Mouse (Mus musculus): Measurements from ENCODE around the gene Eng. TPM values are rescaled to one million over a fixed set of nuclear protein-coding genes. Genes with fewer than 3 reads are reported as not detected.
A peak's percentile ranks its signal among the peaks of the same experiment; 100 is the strongest.

Gene Eng
- total RNA-seq (2015; ENCODE audit: low replicate concordance) = 5.4 and 15.5 TPM in 2 replicates
- total RNA-seq (2017; ENCODE audit: low replicate concordance) = 0.64 and 1.4 TPM in 2 replicates

- ATAC-seq (replicated peaks; ENCODE audit: low FRiP score, poor library complexity, severe bottlenecking) = peak; percentile 66; the same call in 1 of the 2 replicates
Measured at GRCm38 (mm10) chr2:32646379-32647056, at the start of gene Eng. Eng (plus strand) TSS chr2:32646595.

DNA sequence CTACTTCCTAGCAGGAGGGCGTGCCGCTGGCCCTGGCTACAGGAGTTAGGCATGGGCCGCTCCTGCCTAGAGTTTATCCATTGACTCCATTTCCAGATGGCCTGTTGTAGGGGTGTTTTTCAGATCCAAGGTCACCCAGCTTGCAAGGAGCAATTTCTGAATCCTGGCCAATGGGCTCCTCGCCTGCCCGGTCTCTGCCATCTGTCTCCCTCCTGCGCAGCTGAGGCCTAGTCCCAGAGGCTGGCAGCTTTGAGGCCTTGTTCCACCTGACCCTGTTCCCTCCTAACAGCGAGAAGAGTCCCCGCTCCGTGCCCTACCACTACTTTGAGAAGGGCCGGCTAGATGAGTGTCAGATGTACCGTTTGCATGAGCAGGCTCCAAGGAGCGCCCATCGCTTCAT is 49.7 kb upstream of the Eng start:
- no peak for ATAC-seq (replicated peaks; ENCODE audit: low FRiP score, poor library complexity, severe bottlenecking)

- ATAC-seq (replicated peaks; ENCODE audit: low FRiP score, poor library complexity, severe bottlenecking) = no peak
Measured at GRCm38 (mm10) chr2:32597248-32597647, 49.1 kb upstream of the Eng start.

- ATAC-seq (replicated peaks; ENCODE audit: low FRiP score, poor library complexity, severe bottlenecking) = no peak
Measured at GRCm38 (mm10) chr2:32597699-32598098, 48.7 kb upstream of the Eng start.

DNA sequence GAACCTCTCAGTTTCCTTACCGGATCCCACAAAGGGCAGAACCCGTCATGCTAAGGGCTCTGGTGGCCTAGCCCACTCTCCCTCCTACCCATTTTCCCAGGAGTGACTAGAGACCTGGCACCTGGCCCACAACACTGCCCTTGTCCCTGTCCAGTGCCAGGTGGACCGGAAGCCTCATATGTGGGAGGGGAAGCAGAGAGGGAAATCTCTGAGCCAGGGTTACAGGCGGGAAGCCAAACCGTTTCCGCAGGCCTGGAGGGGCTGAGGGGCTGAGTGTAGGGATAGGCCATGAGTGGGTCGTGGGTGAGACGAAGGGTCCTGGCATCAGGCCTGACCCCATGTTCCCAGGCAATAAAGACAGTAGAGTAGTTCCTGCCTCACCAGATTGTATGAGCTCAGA is 47.9 kb upstream of the Eng start:
- no peak for ATAC-seq (replicated peaks; ENCODE audit: low FRiP score, poor library complexity, severe bottlenecking)

DNA sequence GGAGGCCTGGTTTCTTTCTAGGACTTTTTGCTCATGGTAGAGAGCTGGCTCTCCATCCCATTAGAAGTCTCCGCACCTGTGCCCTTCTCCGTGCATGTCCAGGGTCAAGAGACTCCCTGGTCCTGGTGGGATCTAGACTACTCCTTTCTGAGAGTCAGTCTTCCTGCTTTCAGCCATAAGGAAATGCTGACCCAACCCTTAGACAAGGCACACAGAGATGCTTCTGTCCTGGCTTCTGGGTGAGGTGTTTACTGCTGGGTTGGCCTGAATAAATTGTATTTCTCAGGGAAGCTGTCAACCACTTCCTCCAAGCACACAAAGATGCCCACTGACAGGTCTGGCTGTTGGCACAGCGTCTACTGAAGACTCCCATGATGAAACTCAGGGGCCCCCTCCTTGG is 47.0 kb upstream of the Eng start, which contains the start of gene St6galnac6:
Gene St6galnac6, plus strand, starts transcription at position 301 of the 400 bp plus-strand sequence.
- no peak for ATAC-seq (replicated peaks; ENCODE audit: low FRiP score, poor library complexity, severe bottlenecking)

- peak; percentile 66 for ATAC-seq (replicated peaks; ENCODE audit: low FRiP score, poor library complexity, severe bottlenecking)
Measured at GRCm38 (mm10) chr2:32601417-32602065, 44.9 kb upstream of the Eng start.

DNA sequence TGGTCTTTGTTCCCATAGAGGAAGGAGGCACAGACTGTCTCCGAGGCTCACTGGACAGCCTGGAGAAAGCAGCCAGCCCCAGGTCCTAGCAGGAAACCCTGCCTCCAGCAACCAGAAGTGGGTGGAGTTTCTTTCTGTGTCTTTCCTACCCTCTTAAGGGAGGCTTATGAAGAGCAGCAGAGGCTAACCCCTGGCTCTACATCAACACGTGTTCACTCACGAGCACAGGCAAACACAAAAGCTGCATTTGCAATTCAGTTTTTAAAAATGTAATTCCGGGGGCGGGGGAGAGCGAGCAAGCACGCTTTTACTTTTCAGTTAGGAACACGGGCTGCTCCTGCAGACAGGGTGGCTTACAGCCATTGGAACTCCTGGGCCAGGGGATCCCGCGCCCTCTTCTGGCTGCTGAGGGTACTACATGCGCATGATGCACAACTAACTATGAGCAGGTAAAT is 43.8 kb upstream of the Eng start:
- ATAC-seq (replicated peaks; ENCODE audit: low FRiP score, poor library complexity, severe bottlenecking) = peak; percentile 63

- ATAC-seq (replicated peaks; ENCODE audit: low FRiP score, poor library complexity, severe bottlenecking) = no peak
Measured at GRCm38 (mm10) chr2:32604631-32605030, 41.8 kb upstream of the Eng start.

DNA sequence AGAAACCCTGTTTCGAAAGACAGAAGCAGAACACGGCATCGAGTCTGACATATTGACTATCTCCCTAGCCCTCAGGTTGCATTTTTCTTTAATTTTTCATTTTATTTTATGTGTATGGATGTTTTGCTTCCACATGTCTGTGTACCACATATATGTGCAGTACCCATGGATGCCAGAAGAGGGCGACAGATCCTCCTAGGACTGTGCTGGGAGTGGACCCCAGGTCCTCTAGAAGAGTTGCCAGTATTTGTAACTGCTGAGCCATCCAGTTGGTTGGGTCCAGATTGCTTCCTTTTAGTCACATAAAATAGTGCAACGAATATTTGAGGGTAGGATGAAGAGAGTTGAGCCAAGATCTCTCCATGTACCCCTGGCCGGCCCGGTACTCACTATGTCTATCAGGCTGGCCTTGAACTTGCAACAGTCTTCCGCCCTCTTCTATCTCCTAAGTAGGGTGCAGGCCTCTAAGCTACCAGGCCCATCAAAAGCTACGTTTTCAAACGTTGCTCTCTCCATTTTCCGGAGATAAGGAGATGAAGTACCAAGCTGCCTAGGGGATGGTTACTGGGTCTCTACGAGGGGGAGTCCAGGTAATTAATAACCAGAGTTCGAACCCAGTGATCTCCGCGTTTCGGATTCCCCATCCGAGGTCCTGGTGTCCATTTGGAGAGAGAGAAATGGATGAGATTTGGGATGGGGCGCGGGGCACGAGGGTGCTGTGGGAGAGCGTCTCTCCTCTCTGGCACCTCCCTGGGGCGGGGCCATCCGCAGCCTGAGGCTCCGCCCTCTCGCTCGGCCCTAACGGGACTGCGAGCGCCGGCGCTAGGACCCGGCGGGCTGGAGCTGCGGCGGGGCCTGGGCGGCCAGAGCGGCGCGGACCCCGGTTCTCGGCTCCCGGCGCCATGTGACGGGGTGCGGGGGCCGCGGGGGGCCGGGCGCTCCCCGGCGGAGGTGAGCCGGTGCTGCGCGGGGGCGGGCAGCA is 39.9 kb upstream of the Eng start:
- peak; percentile 75 for ATAC-seq (replicated peaks; ENCODE audit: low FRiP score, poor library complexity, severe bottlenecking)

DNA sequence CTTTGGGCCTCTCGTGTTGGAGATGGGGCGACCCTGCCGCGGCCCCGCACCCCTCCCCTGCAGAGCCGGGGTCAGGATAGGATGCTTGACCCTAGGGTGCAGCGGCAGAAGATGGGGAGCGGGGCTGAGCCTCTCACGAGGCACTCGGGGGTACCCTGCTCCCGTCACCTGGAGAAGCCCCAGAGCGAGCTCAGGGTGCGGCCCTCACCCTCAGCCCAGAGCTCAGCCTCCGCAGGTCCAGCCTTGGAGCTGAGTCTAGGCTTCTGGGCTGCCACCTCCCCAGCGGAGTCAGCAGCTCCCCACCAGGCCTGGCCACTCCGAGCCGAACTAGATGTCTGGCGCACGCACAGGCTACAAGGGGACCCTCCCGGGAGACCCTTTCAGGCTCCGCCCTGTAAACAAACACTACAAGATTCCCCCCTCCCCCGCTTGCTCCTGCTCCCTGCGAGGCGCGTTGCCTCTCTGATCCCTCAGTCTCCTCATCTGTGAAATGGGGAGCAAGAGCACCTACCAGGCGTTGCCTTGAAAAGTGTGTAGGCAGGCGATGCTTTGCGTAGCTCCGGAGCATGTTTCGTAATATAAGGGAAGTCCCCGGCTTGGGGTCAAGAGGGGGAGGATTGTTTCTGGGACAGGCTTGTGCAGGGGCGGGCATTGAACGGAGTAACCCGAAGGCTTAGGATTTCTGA is 39.0 kb upstream of the Eng start:
- peak; percentile 26; the same call in 1 of the 2 replicates for ATAC-seq (replicated peaks; ENCODE audit: low FRiP score, poor library complexity, severe bottlenecking)

GRCm38 (mm10) chr2:32608141-32608777 is 38.1 kb upstream of the Eng start:
- peak; percentile 66 for ATAC-seq (replicated peaks; ENCODE audit: low FRiP score, poor library complexity, severe bottlenecking)

DNA sequence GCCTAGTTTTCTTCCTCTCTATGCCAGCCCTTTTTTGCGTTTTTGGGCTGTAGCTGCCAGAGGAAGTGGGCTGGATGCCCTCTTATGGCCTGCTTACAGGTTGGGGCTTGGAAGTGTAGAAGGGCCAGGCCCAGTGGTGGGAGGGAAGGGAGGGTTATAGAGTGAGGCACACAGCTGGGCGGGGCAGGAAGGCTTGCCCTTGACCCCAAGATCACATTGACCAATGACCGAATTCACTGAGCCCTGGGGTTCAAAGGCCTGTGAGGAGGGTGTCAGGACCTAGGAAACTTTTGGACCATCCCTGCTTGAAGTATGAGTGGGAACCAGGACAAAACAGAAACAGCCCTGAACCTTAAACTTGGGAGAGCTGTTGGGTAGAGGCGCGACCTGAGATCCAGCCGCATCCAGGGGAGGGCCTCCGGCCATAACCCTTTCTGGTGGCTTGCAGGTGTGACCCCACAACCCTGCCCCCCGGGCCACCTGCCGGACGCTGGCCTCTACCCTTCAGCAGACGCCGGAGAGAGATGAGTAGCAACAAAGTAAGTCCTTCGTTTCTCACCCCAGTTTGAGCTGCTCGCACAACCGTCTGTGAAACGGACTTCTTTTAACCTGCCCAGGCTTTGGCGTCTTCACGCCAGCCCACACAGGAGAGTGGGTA is 37.5 kb upstream of the Eng start:
- ATAC-seq (replicated peaks; ENCODE audit: low FRiP score, poor library complexity, severe bottlenecking) = no peak

GRCm38 (mm10) chr2:32610610-32611229 is 35.7 kb upstream of the Eng start:
- no peak for ATAC-seq (replicated peaks; ENCODE audit: low FRiP score, poor library complexity, severe bottlenecking)

- ATAC-seq (replicated peaks; ENCODE audit: low FRiP score, poor library complexity, severe bottlenecking) = no peak
Measured at GRCm38 (mm10) chr2:32612274-32612673, 34.1 kb upstream of the Eng start.

- ATAC-seq (replicated peaks; ENCODE audit: low FRiP score, poor library complexity, severe bottlenecking) = no peak
Measured at GRCm38 (mm10) chr2:32617109-32617508, 29.3 kb upstream of the Eng start.

DNA sequence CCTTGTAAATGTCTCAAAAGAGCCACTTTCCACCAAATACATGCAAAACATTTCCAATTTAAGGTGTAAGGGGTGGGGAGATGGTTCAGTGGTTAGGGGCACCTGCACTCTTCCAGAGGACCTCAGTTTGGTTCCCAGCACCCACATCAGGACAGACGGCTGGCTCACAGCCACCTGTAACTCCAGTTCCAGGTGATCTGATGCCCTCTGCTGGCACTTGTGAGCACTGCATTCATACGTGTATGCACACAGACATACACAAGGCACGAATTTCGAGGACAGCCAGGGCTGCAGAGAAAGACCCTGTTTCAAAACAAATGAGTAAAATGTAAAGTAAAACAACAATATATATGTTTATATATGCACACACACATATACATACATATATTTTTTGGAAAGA is 28.8 kb upstream of the Eng start:
- ATAC-seq (replicated peaks; ENCODE audit: low FRiP score, poor library complexity, severe bottlenecking) = no peak

DNA sequence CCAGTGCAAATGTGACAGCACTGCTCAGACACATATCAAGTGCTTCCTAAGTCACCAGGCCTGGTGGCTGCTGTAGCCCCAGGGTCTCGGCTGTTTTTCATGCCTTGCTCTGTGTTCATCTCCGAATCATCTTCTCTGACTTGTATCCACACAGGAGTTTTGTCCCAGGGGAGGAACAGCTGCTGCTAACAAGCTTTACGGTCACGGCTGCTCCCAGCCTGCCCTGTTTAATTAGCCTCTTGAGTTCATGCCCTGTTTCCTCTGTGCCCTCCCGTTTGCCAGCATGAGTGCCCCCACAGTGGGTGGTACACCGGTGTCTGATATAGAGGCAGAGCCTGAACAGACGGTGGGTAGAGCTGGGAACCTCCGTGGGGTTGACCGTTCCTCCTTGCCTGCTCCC is 28.3 kb upstream of the Eng start:
- ATAC-seq (replicated peaks; ENCODE audit: low FRiP score, poor library complexity, severe bottlenecking) = no peak

All from erythroid progenitor cell, adult 5-6 weeks (primary cell).